Mouse (Mus musculus) spleen, adult 2 months (tissue): ENCODE measurements around the gene Clip3.

Experiments used
- CTCF ChIP-seq: fragments of 200-500 bp; IDR thresholded peaks from 2 replicates; pipeline ENCODE4 v1.5.1; 2011; ENCODE audit warnings: mild to moderate bottlenecking, inconsistent platforms; ENCODE audit not compliant: insufficient read depth, insufficient read length, insufficient replicate concordance; ENCODE audit errors: extremely low read depth
- POLR2A ChIP-seq: fragments of 200-500 bp; IDR thresholded peaks from 2 replicates; pipeline ENCODE4 v1.6.1; 2011; ENCODE audit warnings: low read depth, low read length, inconsistent platforms

DNA sequence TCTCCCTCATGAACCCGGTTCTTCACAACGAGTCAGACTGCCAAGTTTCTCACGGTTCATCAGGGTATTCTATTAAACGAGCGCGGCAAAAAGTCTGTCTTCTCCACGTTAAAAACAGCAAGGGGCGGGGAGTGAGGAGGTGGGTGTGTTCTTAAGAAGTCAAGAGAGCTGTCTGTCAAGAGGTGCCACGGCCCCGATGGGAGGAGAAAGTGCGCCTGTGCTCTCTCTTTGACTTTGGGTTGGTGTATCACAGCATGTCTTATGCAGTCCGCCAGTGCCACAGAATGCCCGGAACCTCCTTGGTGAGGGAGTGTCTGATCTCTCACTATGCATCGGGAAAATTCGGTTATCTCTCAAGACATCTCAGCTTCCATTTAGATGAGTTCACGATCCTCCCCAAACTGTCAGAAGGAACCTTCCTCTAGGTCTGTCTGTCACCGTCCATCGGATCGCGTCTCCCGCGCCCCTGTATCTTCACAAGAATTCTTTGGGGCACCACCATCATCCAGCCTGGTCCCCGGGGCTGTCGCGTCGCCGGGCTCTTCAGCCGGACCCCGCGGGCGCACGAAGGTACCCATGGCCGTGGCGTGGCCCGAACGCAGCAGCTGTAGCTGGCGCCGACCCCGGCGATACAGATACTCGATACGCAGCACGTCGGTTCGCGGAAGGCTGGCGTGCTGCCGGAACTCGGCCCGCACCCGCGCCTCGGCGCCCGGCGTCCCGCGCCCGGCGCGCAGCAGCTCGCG, 30.2 kb downstream of the Clip3 start, which contains the start of gene E130208F15Rik:
- TF ChIP-seq CTCF = no peak
- TF ChIP-seq POLR2A = peak; percentile 41; the same call in 1 of the 2 replicates
